Mouse (Mus musculus) intestine, embryonic 15.5 days (tissue): ENCODE data around the gene Hells. TPM values are rescaled to one million over a fixed set of nuclear protein-coding genes. Genes with fewer than 3 reads are reported as not detected.
A peak's percentile ranks its signal among the peaks of the same experiment; 100 is the strongest.

Experiments
- ATAC-seq: fragments of 200-750 bp; cut with Nextera tagmentation; 2 replicates; pipeline ENCODE4 v1.8.0; 2017; ENCODE audit warnings: moderate TSS enrichment, moderate library complexity
- H3K27ac ChIP-seq: fragments of 300-500 bp; sonication (generic); 2 replicates; pipeline ENCODE4 v1.5.1; 2015; ENCODE audit warnings: mild to moderate bottlenecking, inconsistent platforms
- H3K27me3 ChIP-seq: fragments of 300-500 bp; sonication (generic); replicated peaks from 2 replicates; pipeline ENCODE4 v1.6.1; 2015; ENCODE audit warnings: inconsistent platforms
- H3K36me3 ChIP-seq: fragments of 300-500 bp; sonication (generic); 2 replicates; pipeline ENCODE4 v1.6.1; 2015; ENCODE audit warnings: inconsistent platforms
- H3K4me1 ChIP-seq: fragments of 300-500 bp; sonication (generic); replicated peaks from 2 replicates; pipeline ENCODE4 v1.6.1; 2015; ENCODE audit warnings: inconsistent platforms
- H3K4me2 ChIP-seq: fragments of 300-500 bp; sonication (generic); replicated peaks from 2 replicates; pipeline ENCODE4 v1.6.1; 2015; ENCODE audit warnings: mild to moderate bottlenecking, inconsistent platforms
- H3K4me3 ChIP-seq: fragments of 300-500 bp; sonication (generic); replicated peaks from 2 replicates; pipeline ENCODE4 v1.5.1; 2015; ENCODE audit warnings: inconsistent platforms
- H3K9ac ChIP-seq: fragments of 300-500 bp; sonication (generic); 2 replicates; pipeline ENCODE4 v1.6.1; 2015; ENCODE audit warnings: inconsistent platforms
- H3K9me3 ChIP-seq: fragments of 300-500 bp; sonication (generic); 2 replicates; pipeline ENCODE4 v1.6.1; 2016; ENCODE audit warnings: inconsistent platforms
- WGBS: fragments of 180-500 bp; shearing (Covaris S2); methylation state at CpG from one replicate; pipeline ENCODE4 v1.1.7; 2015; 5-methylcytosine and 5-hydroxymethylcytosine counted together
- polyA plus RNA-seq: library from polyadenylated mRNA; unstranded; fragments of >200 nt; fragmentation: Nextera tagmentation; extraction: Ambion mirVana; gene quantifications from 2 replicates; pipeline ENCODE4 v1.2.1, GENCODE M21; 2015

The Hells gene
- polyA plus RNA-seq, 1 experiment from 2014 or later: 55.5 TPM

- no peak overlapping the region for H3K9ac ChIP-seq
- H3K36me3 ChIP-seq: peaks cover 7% of the 10 kb centered on the region; the same call in 1 of the 2 replicates
- H3K27ac ChIP-seq: no peak overlapping the region
- ATAC-seq: no peak
- no peaks in the 10 kb centered on the region for H3K9me3 ChIP-seq
- 89% methylated on average over 2 of the region's 2 CpGs for WGBS
- no peak overlapping the region for H3K4me2 ChIP-seq
- no peak overlapping the region for H3K4me3 ChIP-seq
- H3K4me1 ChIP-seq: no peaks in the 10 kb centered on the region
- H3K27me3 ChIP-seq: no peaks in the 10 kb centered on the region
Observed at GRCm38 (mm10) chr19:38944590-38945307, 14.0 kb downstream of the Hells start.

GRCm38 (mm10) chr19:38970741-38971140 lies 40.0 kb downstream of the Hells start:
- H3K9me3 ChIP-seq: no peaks in the 10 kb centered on the region
- no peaks in the 10 kb centered on the region for H3K4me1 ChIP-seq
- H3K9ac ChIP-seq: no peak overlapping the region
- H3K36me3 ChIP-seq: no peaks in the 10 kb centered on the region
- H3K27me3 ChIP-seq: no peaks in the 10 kb centered on the region
- 84% methylated on average over 6 of the region's 6 CpGs for WGBS
- ATAC-seq: no peak
- H3K27ac ChIP-seq: no peak overlapping the region
- H3K4me2 ChIP-seq: no peak overlapping the region
- H3K4me3 ChIP-seq: no peak overlapping the region

DNA sequence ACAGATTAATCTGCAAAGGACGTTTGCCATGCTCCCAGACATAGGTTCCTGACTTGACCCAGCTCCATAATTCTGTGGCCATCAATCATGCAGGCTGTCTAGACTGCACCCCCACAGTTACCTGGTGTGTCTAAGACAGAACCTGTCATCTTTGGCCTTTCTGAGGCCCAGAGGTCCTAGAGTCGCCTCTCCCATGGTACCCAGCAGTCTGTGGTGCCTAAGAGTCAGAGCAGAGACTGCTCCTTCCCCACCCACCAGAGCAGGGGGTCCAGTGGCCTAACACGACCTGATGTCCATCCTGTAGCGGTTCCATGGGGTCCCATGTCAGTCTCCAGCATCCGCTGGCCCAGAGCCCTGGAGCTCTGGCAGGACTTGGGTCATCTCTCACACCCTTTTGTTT lies 41.9 kb downstream of the Hells start:
- ATAC-seq: 0 out of 2 replicates have a peak, but pooled peaks have one; percentile 54
- no peaks in the 10 kb centered on the region for H3K27me3 ChIP-seq
- 82% methylated on average over 5 of the region's 5 CpGs for WGBS
- H3K9ac ChIP-seq: no peak overlapping the region
- H3K4me1 ChIP-seq: no peaks in the 10 kb centered on the region
- no peaks in the 10 kb centered on the region for H3K9me3 ChIP-seq
- no peak overlapping the region for H3K4me2 ChIP-seq
- no peak overlapping the region for H3K27ac ChIP-seq
- H3K4me3 ChIP-seq: no peak overlapping the region
- H3K36me3 ChIP-seq: no peaks in the 10 kb centered on the region

DNA sequence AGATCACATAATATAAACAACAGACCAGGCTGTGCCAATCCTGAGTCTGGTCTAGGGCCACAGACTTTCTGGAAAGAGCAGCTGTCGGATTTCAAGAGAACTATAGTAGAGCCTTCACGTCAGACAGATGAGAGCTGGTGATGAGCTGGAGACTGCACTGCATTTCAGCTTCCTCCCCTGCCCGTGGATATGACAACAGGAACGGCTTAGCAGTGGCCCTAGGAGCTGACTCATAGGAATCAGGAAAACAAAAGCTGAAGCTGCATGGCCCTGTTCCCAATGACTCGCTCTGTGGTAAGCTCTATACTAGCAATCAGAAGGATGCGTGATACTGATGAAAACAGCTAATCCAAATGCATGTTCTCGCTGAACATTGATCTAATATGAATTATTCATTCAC lies 43.0 kb downstream of the Hells start:
- H3K4me1 ChIP-seq: no peaks in the 10 kb centered on the region
- WGBS: 47% methylated on average over 7 of the region's 7 CpGs
- no peak overlapping the region for H3K4me3 ChIP-seq
- no peak for ATAC-seq
- H3K9me3 ChIP-seq: no peaks in the 10 kb centered on the region
- H3K4me2 ChIP-seq: no peak overlapping the region
- no peak overlapping the region for H3K9ac ChIP-seq
- H3K27ac ChIP-seq: no peak overlapping the region
- H3K36me3 ChIP-seq: no peaks in the 10 kb centered on the region
- no peaks in the 10 kb centered on the region for H3K27me3 ChIP-seq

DNA sequence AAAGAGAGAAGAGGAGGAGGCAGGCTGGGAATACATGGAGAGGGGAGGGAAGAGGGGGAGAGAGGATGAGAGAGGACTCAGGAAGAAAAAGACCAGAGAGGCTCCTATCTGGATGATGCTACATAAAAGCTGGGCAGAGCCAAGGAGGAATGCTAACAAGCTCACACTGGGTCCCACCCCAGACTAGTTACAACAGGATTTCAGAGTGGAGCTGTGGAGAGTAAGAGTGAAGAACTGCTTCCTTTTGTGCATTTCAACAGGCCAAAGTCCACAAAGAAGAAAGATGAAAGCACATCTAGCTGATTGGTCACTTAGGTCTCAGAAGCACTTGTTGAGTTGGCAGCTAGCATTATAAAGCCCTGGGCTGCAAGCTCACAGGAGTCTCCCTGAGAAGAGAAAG lies 45.6 kb downstream of the Hells start:
- Histone ChIP-seq H3K4me1 (no peaks in the 10 kb centered on the region), H3K27ac (no peak overlapping the region), H3K4me2 (no peak overlapping the region), H3K9ac (no peak overlapping the region), H3K9me3 (no peaks in the 10 kb centered on the region), H3K36me3 (no peaks in the 10 kb centered on the region), H3K4me3 (no peak overlapping the region), H3K27me3 (no peaks in the 10 kb centered on the region)
- ATAC-seq: peak; percentile 55; the same call in 1 of the 2 replicates

DNA sequence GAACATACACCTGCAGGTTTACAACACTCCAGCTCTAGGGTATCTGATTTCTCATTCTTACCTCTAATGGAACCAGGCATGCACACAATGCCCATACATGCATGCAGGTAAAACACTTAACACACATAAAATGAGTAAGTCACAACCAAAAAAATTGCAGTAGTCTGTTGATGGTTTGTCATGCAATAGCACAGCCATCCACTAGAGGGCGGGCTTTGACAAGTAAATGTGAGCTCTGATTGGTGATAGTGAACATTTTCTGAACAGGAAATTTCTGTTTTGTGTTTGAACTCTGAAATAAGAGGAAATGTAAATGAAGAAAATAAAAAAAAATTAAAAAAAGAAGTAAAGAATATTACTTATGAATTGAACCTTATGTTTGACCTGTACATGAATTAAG lies 51.3 kb downstream of the Hells start:
- 0% methylated on average over 1 of the region's 1 CpGs for WGBS
- H3K36me3 ChIP-seq: no peaks in the 10 kb centered on the region
- H3K4me1 ChIP-seq: no peaks in the 10 kb centered on the region
- H3K27ac ChIP-seq: no peak overlapping the region
- H3K4me2 ChIP-seq: no peak overlapping the region
- no peak for ATAC-seq
- no peaks in the 10 kb centered on the region for H3K27me3 ChIP-seq
- no peak overlapping the region for H3K9ac ChIP-seq
- no peak overlapping the region for H3K4me3 ChIP-seq
- no peaks in the 10 kb centered on the region for H3K9me3 ChIP-seq

DNA sequence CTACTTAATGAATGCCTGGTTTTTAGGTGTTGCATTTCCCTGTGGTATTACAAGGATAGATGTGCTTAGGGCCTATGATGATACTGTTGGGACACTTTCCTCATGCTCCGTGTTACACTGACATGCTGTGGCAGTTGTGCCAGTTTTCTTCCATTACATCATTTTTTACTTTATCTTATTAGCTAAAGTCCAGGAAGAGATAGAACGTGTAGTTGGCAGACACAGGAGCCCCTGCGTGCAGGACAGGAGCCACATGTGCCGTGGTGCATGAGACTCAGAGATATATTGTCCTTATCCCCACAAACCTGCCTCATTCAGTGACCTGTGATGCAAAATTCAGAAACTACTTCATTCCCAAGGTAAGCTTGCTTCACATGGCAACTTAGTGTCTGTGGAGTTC lies 67.5 kb downstream of the Hells start:
- ATAC-seq: peak; percentile 62
- WGBS: 72% methylated on average over 4 of the region's 4 CpGs
- no peak overlapping the region for H3K27ac ChIP-seq

GRCm38 (mm10) chr19:38998676-38999075 lies 68.0 kb downstream of the Hells start:
- 52% methylated on average over 1 of the region's 1 CpGs for WGBS
- H3K27ac ChIP-seq: no peak overlapping the region
- no peak overlapping the region for H3K9ac ChIP-seq
- no peak overlapping the region for H3K4me3 ChIP-seq
- H3K4me2 ChIP-seq: no peak overlapping the region
- no peaks in the 10 kb centered on the region for H3K9me3 ChIP-seq
- H3K27me3 ChIP-seq: no peaks in the 10 kb centered on the region
- no peaks in the 10 kb centered on the region for H3K4me1 ChIP-seq
- ATAC-seq: peak; percentile 61; the same call in 1 of the 2 replicates
- H3K36me3 ChIP-seq: no peaks in the 10 kb centered on the region

More for the DNA sequence above, 67.5 kb downstream of the Hells start:
- Histone ChIP-seq H3K27me3 (no peaks in the 10 kb centered on the region), H3K4me2 (no peak overlapping the region), H3K4me1 (no peaks in the 10 kb centered on the region), H3K9me3 (no peaks in the 10 kb centered on the region), H3K9ac (no peak overlapping the region), H3K36me3 (no peaks in the 10 kb centered on the region), H3K4me3 (no peak overlapping the region)

DNA sequence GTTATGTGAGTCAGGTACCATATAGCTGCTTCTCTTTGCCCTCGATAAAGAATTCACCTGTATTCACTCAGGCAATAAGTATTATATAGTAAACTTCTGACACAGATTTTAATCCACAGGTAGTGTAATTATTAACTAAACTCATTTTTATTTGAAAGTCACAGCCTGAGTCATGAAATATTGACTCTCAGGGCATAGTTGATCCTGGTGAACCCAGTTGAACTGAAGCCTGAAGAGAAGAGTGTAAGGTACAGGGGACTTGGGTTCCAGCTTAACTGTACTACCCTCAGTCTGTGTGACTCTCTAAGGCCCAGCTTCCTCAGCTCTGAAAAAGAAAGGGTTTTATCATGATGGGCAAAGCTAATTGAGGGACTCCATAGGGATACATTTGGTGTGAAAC lies 74.4 kb downstream of the Hells start:
- no peaks in the 10 kb centered on the region for H3K4me1 ChIP-seq
- peak; percentile 84 for ATAC-seq
- no peaks in the 10 kb centered on the region for H3K27me3 ChIP-seq
- H3K27ac ChIP-seq: no peak overlapping the region
- 65% methylated on average over 1 of the region's 1 CpGs for WGBS
- H3K9ac ChIP-seq: no peak overlapping the region
- no peak overlapping the region for H3K4me3 ChIP-seq
- no peaks in the 10 kb centered on the region for H3K9me3 ChIP-seq
- H3K4me2 ChIP-seq: no peak overlapping the region
- no peaks in the 10 kb centered on the region for H3K36me3 ChIP-seq

GRCm38 (mm10) chr19:39006715-39007114 lies 76.0 kb downstream of the Hells start, which contains the start of gene Cyp2c55:
Gene Cyp2c55 (plus strand): TSS chr19:39007019.
- H3K9me3 ChIP-seq: no peaks in the 10 kb centered on the region

More at GRCm38 (mm10) chr19:39006715-39007114, 76.0 kb downstream of the Hells start, which contains the start of gene Cyp2c55:
- H3K27me3 ChIP-seq: no peaks in the 10 kb centered on the region
- H3K4me1 ChIP-seq: no peaks in the 10 kb centered on the region
- no peak within 1 kb of the TSS for H3K4me2 ChIP-seq
- no peak within 1 kb of the TSS for H3K9ac ChIP-seq
- H3K36me3 ChIP-seq: no peaks in the 10 kb centered on the region
- no peak within 1 kb of the TSS for H3K4me3 ChIP-seq
- H3K27ac ChIP-seq: no peak within 1 kb of the TSS
- no peak for ATAC-seq

Other genes with a start within 250 kb of the Hells start
- 6.5 and 7.3 TPM in 2 replicates for gene Noc3l, start 111.7 kb upstream of the Hells start, polyA plus RNA-seq
- 1.6 and 1.9 TPM in 2 replicates for gene Tbc1d12, start 94.3 kb upstream of the Hells start, polyA plus RNA-seq
- gene Cyp2c55, start 76.1 kb downstream of the Hells start, polyA plus RNA-seq: 0.98 and 1.9 TPM in 2 replicates
- gene Cyp2c65, start 130.1 kb downstream of the Hells start, polyA plus RNA-seq: 10.3 and 10.9 TPM in 2 replicates
- gene Cyp2c66, start 183.0 kb downstream of the Hells start, polyA plus RNA-seq: 0.96 and 1.0 TPM in 2 replicates